Mouse (Mus musculus): Measurements from ENCODE around the gene Stx5a.

Gene Stx5a

DNA sequence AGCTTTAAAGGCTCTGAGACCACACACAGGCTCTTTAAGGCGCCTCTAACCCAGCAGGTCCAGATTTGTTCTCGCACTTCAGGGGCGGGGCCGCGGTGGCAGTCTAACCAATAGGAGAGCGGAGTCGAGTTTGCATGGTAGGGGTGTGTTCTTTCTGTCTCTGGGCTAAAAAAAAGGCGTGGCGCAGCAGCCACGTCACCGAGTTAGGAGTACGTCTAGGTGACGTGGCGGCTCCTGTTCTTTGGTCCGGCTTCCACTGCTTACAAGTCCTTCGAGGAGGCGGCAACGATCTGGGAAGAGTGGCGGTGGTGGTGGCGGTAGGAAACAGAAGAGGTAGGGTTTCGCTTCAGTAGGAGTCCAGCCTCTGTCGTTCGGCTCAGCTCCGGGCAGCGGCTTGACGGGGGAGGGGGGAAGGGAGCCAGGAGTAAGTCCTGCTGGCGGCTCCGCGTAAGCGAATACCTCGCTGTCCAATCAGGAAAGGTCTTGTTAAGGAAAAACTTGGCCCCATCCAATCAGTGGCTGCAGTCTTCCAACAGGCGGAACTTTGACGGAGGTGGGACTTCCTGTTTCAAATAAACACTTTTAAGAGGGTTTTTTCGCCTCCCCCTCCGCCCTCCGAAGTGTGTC is at the start of gene Stx5a:
Stx5a (plus strand) TSS at position 171 of the 627 bp plus-strand sequence.
- ChIA-PET POLR2A (interaction anchor here (0.6 to 31.6 kb wide), 65 partner anchors 9 to 1770 kb away, joined by 3 to 1732 read pairs (median 6); partner anchors contain the start of genes 1810009A15Rik (in 3 of the 4), Gm49416 (in 3 of the 4), Nxf1 (in 3 of the 4) and Slc3a2 (in 3 of the 4)), CTCF (interaction anchor here in 3 of 4 experiments (0.5 to 1.7 kb wide), 5 partner anchors 18 to 58 kb away, joined by 3 to 17 read pairs (median 3); partner anchors contain the start of gene Slc3a2 (in 1 of the 3))

DNA sequence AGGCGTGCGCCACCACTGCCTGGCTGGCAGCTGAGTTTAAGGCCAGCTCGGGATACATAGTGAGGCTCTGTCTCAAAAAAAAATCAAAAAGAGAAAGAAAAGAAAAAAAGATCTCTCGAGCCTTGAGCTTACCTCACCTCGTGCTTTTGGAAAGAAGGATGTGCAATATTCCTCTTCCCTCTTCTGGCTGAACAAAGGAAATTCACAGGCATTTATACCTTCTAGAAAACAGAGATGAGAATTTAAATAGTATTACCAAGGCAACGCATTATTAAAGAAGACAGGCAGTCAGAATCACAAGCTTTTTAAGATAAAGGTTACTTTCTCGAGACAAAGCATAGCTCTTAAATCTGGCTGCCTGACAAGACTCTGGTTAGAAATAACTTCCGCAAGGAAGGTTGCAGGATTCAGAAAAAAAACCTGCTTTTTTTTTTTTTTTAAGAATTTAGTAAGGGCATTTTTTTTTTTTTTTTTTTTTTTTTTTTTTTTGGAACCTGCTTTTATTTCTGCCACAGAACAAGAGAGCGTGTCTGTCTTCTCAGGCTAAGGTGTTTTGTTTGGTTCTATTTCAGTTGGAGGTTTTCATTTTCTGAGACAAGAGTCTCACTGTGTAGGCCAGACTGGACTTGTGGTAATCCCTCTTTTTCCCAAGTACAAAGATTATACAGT is 49.2 kb upstream of the Stx5a start:
- ChIA-PET POLR2A (interaction anchor here (0.6 to 23.4 kb wide), 39 partner anchors 9 to 1140 kb away, joined by 3 to 974 read pairs (median 4); partner anchors contain the start of genes Slc3a2 (in 4 of the 4), Eef1g (in 2 of the 4), Gng3 (in 2 of the 4) and Taf6l (in 2 of the 4)), CTCF (interaction anchor here (0.6 to 3.0 kb wide), 18 partner anchors 9 to 1767 kb away, joined by 3 to 19 read pairs (median 5); partner anchors contain the start of gene Catsperz (in 1 of the 4))

GRCm38 (mm10) chr19:8692740-8693139 is 48.5 kb upstream of the Stx5a start:
- ChIA-PET CTCF (interaction anchor here (0.6 to 3.0 kb wide), 9 partner anchors 9 to 1536 kb away, joined by 3 to 19 read pairs (median 6); no protein-coding TSS in a partner anchor), POLR2A (interaction anchor here (0.7 to 23.4 kb wide), 27 partner anchors 9 to 274 kb away, joined by 3 to 974 read pairs (median 5); partner anchors contain the start of genes Slc3a2 (in 3 of the 4), Gng3 (in 2 of the 4), Eef1g (in 1 of the 4) and Taf6l (in 1 of the 4))

DNA sequence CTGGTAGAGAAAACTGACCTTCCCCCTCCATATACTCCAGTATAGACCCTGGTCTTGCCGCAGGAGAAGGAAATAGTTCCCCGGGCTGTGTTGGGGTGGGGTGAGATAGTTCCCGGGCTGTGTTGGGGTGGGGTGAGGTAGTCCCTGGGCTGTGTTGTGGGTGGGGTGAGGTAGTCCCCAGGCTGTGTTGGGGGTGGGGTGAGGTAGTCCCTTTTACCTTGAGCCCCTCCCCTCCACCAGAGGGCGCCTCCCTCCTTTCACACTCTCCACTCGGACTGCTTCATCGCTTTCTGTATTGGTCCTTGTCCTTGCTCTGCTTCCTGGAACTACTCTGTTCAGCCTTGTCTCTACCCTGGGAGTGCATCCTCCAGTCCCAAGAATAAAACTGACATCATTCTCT is 45.9 kb upstream of the Stx5a start:
- ChIA-PET POLR2A (interaction anchor here (0.6 to 23.4 kb wide), 13 partner anchors 9 to 1910 kb away, joined by 3 to 974 read pairs (median 7); partner anchors contain the start of genes Slc3a2 (in 4 of the 4), Ddb1 (in 1 of the 4) and Tkfc (in 1 of the 4)), CTCF (interaction anchor here in 3 of 4 experiments (0.6 to 1.6 kb wide), 6 partner anchors 12 to 33 kb away, joined by 3 to 5 read pairs (median 4); no protein-coding TSS in a partner anchor)

GRCm38 (mm10) chr19:8699652-8700051 is 41.6 kb upstream of the Stx5a start:
- CTCF ChIA-PET: interaction anchor here in 2 of 4 experiments (0.7 to 1.5 kb wide), 2 partner anchors 14 to 16 kb away, joined by 4 read pairs; no protein-coding TSS in a partner anchor

GRCm38 (mm10) chr19:8702458-8702857 is 38.8 kb upstream of the Stx5a start:
- ChIA-PET POLR2A (interaction anchor here (0.6 to 23.4 kb wide), 20 partner anchors 8 to 134 kb away, joined by 3 to 974 read pairs (median 4); partner anchors contain the start of gene Slc3a2 (in 4 of the 4)), CTCF (no interaction called here)

More at GRCm38 (mm10) chr19:8699652-8700051, 41.6 kb upstream of the Stx5a start:
- POLR2A ChIA-PET: interaction anchor here in 2 of 4 experiments (0.7 to 23.4 kb wide), 9 partner anchors 8 to 1752 kb away, joined by 3 to 974 read pairs (median 5); partner anchors contain the start of gene Slc3a2 (in 2 of the 2)

- ChIA-PET POLR2A (interaction anchor here (0.6 to 23.4 kb wide), 25 partner anchors 9 to 1279 kb away, joined by 3 to 974 read pairs (median 4); partner anchors contain the start of genes Slc3a2 (in 4 of the 4), Eef1g (in 1 of the 4) and Zbtb3 (in 1 of the 4)), CTCF (interaction anchor here in 2 of 4 experiments (0.5 to 1.2 kb wide), 4 partner anchors 15 to 52 kb away, joined by 3 to 7 read pairs (median 4); no protein-coding TSS in a partner anchor)
These were observed 37.6 kb upstream of the Stx5a start for GRCm38 (mm10) chr19:8703571-8703970.

- ChIA-PET POLR2A (interaction anchor here (0.6 to 23.4 kb wide), 20 partner anchors 8 to 274 kb away, joined by 3 to 974 read pairs (median 7); partner anchors contain the start of genes Slc3a2 (in 4 of the 4), Eef1g (in 1 of the 4) and Gng3 (in 1 of the 4)), CTCF (interaction anchor here in 2 of 4 experiments (0.6 to 1.3 kb wide), 2 partner anchors 13 to 110 kb away, joined by 4 to 10 read pairs; no protein-coding TSS in a partner anchor)
These were observed 36.0 kb upstream of the Stx5a start for GRCm38 (mm10) chr19:8705026-8705708.

DNA sequence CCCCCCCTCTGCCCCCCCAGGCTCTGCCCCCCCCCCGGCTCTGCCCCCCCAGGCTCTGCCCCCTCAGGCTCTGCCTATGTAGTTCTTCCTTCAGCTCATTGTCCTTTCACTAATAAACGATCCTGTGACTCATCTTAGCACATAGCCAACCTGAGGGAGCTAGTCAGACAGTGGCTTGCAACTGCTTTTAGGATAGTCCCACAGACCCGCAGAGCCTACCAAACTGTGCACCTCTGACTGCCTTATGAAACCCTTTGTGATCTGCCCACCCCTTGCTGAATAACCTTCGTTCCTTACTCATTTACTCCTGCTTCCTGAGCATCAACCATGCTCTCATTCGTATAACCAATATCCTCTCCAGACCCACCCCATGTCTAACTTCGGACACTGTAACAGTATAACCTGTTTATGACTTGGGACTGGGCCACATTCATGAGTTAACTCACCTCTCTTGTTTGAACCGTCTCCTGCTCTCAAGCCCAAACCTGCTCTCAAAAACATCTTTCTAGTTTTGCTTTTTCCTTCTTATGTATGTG is 35.0 kb upstream of the Stx5a start:
- POLR2A ChIA-PET: interaction anchor here in 3 of 4 experiments (0.7 to 23.4 kb wide), 16 partner anchors 9 to 260 kb away, joined by 3 to 974 read pairs (median 4); partner anchors contain the start of genes Slc3a2 (in 3 of the 3), Eef1g (in 1 of the 3), Hnrnpul2 (in 1 of the 3) and Nxf1 (in 1 of the 3)
- CTCF ChIA-PET: interaction anchor here in 3 of 4 experiments (0.6 to 1.3 kb wide), 3 partner anchors 12 to 55 kb away, joined by 4 to 11 read pairs (median 10); no protein-coding TSS in a partner anchor

GRCm38 (mm10) chr19:8706930-8707329 is 34.3 kb upstream of the Stx5a start:
- POLR2A ChIA-PET: interaction anchor here (0.6 to 23.4 kb wide), 18 partner anchors 8 to 113 kb away, joined by 3 to 974 read pairs (median 4); partner anchors contain the start of genes Slc3a2 (in 3 of the 4), Hnrnpul2 (in 1 of the 4), Nxf1 (in 1 of the 4) and Stx5a (in 1 of the 4)
- CTCF ChIA-PET: interaction anchor here in 2 of 4 experiments (0.6 to 0.8 kb wide), 2 partner anchors 15 to 24 kb away, joined by 3 to 11 read pairs; no protein-coding TSS in a partner anchor

DNA sequence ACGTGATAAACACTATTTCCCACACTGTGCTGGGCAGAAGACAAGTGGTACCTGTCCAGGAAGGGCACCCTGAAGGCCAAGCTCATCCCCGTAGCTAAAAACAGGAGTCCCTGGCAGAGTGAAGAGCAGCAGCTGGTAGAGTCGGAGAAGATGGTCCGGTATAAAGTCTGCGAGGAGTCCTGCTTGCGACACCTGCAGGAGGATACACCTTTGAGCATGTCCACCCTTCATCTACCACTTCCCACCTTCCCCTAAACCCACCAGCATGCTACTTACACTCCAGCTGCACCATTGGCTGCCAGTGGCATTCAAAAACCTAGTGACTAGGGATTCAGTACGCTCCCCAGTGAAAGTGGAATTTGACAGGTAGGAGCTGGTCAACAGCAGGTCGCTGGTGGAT is 32.3 kb upstream of the Stx5a start:
- CTCF ChIA-PET: interaction anchor here in 2 of 4 experiments (0.5 to 1.4 kb wide), 4 partner anchors 9 to 14 kb away, joined by 3 to 9 read pairs (median 6); partner anchors contain the start of gene Slc3a2 (in 1 of the 2)
- POLR2A ChIA-PET: interaction anchor here (0.6 to 23.4 kb wide), 36 partner anchors 7 to 1667 kb away, joined by 3 to 974 read pairs (median 4); partner anchors contain the start of genes Slc3a2 (in 4 of the 4), Nxf1 (in 2 of the 4), Tmem179b (in 2 of the 4) and 1810009A15Rik (in 1 of the 4)

DNA sequence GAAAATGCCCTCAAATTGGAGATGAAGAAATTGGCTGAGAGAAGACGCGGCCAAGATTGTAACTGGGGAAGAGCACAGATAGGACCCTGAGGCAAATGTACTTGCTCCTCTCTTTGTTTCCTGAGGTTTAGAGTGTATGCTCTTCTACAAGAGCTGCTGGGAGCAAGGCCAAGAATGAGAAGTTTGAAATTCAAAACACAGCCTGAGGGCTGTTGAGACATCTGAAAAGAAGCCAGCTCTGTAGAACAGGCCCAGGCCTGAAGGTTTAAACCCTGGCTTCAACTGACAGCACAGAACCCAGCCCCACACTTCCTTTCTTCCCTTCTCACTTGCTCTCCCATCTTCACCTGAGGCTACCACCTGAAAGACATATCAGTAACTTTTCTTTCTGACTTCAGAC is 31.2 kb upstream of the Stx5a start:
- POLR2A ChIA-PET: interaction anchor here (0.6 to 23.4 kb wide), 35 partner anchors 8 to 1103 kb away, joined by 3 to 974 read pairs (median 4); partner anchors contain the start of genes Slc3a2 (in 4 of the 4), Hnrnpul2 (in 3 of the 4), 1810009A15Rik (in 2 of the 4) and Gm49416 (in 2 of the 4)
- CTCF ChIA-PET: interaction anchor here in 2 of 4 experiments (1.0 to 1.4 kb wide), 2 partner anchors 8 kb away, joined by 5 to 9 read pairs; no protein-coding TSS in a partner anchor

DNA sequence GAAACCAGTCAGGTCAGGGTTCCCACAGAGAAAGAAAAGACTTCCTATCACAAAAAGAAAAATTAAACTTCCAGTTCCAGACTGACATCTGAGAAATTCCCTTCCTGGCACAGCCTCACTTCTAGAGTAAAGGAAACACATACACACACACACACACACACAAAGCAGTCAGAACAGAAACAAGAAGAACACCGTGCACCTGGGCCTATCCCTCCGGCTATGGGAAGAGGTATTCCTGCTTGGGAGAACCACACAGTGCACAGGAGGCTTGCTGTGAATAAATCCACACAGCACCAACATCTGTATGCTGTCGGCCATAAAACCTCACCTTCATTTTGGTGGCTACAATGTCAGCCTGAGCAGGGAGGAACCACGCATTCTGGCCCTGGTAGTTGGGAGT is 29.7 kb upstream of the Stx5a start:
- ChIA-PET CTCF (no interaction called here), POLR2A (interaction anchor here (0.6 to 23.4 kb wide), 26 partner anchors 9 to 1105 kb away, joined by 3 to 1732 read pairs (median 28); partner anchors contain the start of genes Slc3a2 (in 4 of the 4), Nxf1 (in 3 of the 4), 1700092M07Rik (in 2 of the 4) and Gng3 (in 2 of the 4))

DNA sequence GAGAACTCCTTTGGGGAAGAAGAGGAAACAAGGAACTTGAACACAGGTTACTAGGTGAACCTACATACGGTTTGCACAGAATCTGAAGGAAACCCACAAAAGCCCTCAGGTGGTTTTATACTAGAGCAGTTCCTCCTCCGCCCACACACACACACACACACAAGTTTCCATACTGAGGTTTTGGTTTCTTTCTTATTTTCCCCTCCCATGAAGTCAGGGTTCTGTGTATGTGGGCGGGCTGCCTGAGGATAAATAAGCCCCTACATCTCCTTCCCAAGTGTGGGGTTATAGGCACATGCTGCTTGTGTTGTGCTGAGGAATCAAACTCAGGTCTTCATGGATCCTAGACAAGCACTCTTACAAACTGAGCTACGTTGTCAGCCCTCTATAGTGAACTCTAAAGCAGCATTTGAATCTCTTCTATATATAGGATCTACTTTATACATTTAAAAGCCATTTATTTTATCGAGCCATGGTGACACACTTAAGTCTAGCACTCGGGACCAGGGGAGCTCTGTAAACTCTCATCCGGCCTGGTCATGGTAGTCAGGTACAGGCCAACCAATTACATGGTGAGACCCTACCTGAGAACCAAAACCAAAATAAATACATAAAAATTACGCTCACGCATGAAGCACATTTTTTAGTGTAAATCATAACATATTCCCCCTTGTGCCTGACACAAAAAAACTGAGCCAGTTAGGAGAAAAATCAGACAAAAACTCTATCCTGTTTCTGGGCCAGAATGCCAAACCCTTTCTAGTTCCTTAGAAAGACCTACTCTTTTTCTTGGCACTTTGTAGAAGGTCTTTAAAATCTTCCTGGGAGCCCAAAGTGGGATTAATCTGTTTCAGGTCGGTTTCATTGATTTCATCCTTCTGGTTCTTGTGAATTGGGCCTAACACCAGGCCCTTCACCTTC is 29.0 kb upstream of the Stx5a start:
- ChIA-PET CTCF (interaction anchor here (0.7 to 3.3 kb wide), 9 partner anchors 10 to 1672 kb away, joined by 3 to 39 read pairs (median 3); partner anchors contain the start of genes Slc3a2 (in 2 of the 4) and Stip1 (in 1 of the 4)), POLR2A (interaction anchor here (0.5 to 20.5 kb wide), 92 partner anchors 8 to 1771 kb away, joined by 3 to 1732 read pairs (median 7); partner anchors contain the start of genes Slc3a2 (in 4 of the 4), 1700092M07Rik (in 3 of the 4), 1810009A15Rik (in 3 of the 4) and Gm49416 (in 3 of the 4))

All from embryonic stem cell, embryonic (primary cell).